Mouse (Mus musculus): Measurements from ENCODE around the gene Cyth1.

The Cyth1 gene

DNA sequence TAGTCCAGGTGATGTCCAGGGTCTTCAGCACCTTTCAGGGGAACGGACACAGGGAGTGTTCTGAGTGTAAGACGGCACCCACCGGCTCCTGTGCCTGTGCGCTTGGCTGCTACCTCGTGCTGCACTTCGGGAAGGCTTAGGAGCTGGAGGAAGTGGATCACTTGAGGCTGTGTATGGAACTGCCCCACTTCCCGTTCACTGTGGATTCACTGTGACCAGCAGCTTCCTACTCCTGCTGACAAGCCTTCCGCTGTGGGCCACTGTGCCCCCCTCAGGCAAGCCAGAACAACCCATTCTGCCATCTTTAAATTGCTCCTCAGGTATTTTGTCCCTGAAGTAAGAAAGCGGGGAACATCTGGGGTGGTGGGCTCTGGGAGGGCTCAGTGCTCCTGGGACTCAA is 153.4 kb downstream of the Cyth1 start:
- no peak for DNase-seq

DNA sequence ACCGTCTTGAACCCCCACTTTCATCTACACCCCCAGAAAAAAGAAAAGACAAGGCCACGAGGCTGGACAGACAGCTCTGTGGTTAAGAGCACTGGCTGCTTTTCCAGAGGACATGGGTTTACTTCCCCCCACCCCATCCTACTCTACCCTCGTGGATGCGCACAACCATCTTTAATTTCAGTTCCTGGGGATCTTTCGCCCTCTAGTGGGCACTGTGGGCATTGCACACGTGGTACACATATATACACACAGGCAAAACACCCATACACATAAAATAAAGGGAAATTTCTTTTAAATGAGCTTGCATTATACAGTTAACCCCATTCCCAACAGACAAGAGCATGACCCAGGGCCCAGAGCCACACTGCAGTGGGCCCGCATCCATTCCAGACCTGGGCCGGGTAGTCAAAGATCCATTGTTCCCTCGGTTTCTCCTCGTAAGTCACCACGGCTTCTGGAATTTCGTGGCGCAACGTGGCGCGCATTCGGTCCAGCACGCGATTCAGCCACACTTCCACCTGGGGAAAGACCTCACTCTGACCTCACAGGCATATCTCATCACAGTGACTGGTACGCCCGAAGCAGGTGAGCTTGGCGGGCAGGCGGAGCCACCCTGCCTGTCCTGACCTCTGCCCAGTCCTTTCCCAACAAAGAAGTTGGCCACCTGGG is 157.3 kb downstream of the Cyth1 start:
- no peak for DNase-seq

DNA sequence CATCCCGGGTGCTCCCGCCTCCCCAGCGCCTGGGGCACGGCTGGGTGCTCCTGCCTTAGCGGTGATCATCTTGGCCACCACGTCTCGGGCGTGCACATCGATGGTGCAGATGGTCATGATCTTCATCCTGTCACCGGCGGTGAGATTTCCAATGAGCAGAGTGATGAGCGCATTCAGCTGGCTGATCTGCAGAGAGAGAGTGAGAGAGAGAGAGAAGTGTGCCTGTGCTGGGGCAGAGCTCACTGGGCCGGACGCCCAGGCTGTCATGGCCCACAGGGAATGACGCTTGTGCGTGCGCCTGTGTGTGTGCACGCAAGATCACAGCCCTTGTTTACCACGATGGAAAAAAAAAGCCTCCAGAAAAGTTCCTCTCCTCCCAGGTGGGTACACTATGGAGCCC is 159.5 kb downstream of the Cyth1 start:
- no peak for DNase-seq

DNA sequence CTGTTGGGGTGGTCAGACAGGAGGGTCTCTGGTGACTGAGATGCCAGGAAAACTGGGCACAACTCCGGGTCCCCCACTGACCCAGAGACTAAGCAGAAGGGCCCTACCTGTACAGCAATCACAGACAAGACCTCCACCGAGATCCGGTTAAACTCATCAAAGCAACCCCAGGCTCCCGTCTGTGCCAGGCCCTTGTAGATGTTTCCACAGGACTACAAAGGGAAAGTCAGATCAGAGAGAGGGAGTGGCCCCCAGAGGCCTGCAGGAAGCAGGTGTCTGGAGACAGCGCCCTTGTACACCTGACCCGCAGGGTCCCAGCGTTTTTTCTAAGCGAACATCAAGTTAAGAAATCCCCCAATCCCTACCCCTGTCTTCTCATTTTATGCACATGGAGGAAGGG is 162.4 kb downstream of the Cyth1 start:
- no peak for DNase-seq

DNA sequence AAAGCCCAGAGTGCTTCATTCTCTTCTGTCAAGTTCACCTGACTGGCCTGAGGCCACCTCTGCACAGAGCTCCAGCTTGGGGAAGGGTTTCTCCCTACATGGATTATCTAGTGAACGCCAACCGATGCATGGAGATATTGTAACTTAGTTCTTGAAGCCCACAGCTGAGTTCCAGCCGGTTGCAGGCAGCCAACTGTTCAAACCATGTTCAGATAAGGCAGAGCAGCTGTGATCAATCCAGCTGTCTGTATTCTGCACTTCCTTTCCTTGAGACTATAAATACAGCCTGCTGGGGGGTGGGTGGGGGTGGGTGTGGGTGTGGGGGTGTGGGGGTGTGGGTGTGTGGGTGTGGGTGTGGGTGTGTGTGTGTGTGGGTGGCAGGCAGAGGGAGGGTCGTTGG is 163.2 kb downstream of the Cyth1 start:
- no peak for DNase-seq

DNA sequence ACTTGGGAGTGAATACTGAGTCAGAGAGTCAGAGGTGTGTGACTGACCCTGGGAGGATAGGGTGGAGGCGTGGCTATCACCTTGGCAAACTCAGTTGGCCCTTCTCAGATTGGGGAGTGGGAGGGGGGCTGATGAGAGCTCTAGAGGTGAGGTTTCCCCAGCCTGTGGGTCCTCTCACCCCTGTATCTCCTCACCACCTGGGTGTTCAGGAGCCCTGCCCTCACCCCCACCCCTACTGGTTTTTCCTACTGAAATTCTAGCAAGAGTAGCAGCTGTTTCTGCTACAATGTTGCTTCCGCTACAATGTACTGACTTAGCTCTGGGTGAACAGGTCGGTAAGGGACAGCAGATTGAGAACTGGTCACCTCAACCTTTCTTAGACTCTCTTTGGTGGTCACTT is 164.1 kb downstream of the Cyth1 start:
- DNase-seq = no peak

DNA sequence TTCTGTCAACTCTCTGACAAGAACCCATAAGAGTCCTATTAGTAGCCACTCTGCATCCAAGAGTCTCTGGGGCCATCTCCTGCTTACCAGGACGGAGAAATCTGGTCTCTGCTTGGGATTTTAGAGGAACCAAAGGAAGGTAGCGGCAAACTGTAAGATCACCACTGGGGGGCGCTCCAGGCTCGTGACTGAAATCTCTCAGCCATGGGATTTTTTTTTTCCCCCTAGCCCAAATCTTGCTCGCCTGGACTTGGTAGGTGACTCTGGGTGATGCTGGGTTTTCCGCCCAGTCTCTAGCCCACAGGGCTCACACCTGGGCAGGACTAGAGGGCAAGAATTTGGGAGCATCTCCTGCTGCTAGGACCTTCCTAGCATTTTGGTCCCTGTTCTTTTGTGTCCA is 164.6 kb downstream of the Cyth1 start:
- peak; percentile 88 for DNase-seq

DNA sequence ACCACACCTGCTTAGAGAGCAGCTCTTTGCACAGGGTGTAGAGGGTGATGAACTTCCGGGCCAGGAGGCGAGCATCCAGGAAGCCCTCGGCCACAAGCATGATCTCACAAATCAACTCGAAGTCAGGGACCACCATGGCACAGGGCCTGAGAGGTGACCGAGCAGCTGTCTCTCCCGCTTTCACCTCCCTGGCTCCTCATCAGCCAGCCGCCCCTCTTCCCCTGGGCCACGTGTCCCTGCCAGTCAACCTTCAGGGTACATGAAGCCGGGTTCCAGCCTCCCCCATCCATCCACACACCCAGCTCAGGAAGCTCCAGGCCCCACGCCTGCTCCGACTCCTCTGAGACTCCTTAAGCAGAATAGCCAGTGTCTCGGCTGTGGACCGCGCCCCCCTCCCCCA is 166.1 kb downstream of the Cyth1 start:
- no peak for DNase-seq
